Mouse (Mus musculus) kidney, adult 8-10 months (tissue): ENCODE measurements at regions not wholly inside any gene's neighbourhood (a gene's known extent, or its start where the extent isn't known, plus 50 kb on each side); places are given as distances from the start of the nearest gene placed in this dataset.
A peak's percentile ranks its signal among the peaks of the same experiment; 100 is the strongest.
"Not testable (repeated sequence)": the region's sequence is repeated elsewhere in the genome, so short reads cannot be mapped to it uniquely, and the experiment has no call there.

Source experiments
- DNase-seq, 2 experiments: peaks; one replicate each; pipeline ENCODE4 v3.0.0; 2022

DNA sequence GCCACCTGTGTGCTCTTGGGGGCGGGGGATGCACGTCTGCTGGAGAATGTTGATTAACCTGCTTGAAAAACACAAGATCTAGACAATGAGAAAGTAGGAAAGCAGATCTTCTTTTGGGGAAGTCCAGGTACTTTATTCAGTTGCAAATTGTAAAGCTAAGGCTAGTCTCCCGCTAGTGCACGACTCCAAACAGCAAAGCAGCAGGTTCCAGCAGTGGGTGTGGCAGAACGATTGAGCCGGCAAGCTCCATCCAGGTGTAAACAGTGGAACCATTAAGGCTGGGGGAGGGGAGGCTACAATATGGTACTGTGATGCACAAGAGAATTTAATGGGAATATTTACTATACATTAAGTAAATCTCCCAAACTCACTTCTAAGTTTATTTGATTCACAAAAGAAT lies 448.6 kb upstream of the Cobl start:
- DNase-seq, result not testable (repeated sequence)

DNA sequence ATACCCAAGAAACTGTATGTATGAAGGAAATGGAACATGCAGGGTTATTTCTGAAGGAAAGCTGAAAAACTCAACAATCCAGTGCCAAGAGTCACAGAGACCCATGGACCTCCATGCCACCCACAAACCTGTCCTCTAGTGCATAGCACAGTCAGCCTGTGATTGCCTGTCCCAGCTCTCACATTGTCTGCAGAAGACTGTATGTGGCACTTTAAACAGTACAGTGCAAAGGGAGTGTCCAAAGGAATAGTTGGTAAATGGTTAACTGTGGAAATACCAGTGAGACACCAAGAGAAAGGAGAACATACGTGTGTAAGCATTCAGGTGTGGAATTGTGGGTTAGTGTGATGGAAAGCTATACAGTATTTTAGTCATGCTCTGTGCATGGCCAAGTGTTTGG lies 409.0 kb upstream of the Cobl start:
- DNase-seq, result peak in 1 of 2 experiments; percentile 6

DNA sequence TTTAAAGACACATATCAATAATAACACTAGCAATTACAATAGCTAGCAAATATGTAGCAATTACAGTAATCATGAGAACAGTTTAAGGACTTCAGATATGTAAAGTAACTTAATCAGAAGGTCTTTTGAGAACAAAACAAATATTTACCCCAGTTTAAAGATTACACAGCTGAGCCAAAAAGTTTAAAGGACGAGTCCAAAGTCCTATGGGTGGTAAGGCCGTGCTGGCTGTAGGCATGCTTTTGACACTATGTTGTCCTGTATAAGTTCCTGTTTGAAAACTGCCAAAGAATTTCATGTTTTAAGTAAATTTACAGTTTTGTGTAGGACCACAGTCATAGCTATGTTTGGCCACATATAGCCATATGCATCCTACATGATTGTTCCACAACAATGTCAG lies 408.0 kb upstream of the Cobl start:
- peak; percentile 36 to 43 for DNase-seq

DNA sequence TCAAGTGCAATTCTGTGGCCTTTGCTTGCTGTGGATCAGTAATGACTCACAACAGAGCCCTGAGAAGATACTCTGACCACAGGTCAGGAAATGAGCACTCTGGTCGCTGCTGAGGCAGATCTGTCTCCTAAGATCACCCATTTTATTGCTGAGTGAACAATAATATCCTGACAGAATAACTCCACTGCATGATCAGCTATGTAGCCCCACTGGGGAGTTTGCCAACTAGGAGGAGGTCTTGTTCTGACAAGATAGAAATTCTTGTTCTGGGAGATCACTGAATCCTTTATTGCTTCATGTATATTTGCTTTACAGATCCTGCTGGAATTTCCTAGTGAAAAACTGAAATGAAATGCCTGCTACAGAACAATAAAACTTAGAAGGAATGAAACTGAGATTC lies 407.6 kb upstream of the Cobl start:
- peak; percentile 25 to 48 for DNase-seq

DNA sequence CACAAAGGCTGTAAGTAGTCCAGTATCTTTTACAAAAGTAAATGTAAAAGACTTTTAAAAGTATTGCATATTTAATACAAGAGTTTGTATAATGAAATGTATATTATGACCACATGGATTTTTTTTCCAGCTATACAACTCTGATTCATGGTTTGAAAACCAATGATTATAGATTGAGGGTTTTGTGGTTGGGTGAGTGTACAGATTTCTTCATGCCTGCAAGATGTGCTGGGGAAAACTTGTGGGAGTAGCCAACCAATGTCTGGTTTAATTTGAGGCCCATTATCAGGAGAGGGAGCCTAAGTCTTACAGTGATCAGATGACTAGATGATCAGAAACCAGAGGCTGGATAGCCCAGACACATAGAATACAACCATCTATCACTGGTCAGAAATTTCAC lies 402.8 kb upstream of the Cobl start:
- DNase-seq, result no peak

DNA sequence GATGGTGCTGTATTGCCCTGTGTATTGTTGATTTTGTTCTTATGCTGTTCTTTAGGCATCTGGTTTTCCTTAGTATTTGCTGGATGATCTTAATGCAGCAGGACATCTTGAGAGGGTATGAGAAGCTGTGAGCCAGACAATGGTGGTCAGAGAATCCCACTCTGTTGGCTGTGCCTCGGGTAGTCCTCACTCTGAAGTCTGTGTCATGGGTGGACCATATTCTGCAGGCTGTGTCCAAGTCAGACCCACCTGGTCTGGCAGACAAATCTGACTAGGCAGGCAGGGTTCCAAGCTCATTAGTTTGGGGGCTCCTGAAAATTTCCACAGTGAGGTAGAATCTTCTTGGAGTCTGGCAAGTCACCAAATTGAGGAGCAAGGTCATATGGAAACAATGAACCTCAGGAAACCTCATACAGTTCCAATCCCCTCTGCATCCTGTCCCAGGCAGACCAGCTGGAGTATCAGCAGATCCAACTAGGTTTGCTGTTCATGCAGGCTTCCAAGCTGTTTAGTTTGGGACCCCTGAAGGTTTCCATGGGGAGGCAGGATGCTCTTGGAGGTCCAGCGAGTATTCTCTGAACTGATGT lies 400.4 kb upstream of the Cobl start:
- DNase-seq, result no peak

DNA sequence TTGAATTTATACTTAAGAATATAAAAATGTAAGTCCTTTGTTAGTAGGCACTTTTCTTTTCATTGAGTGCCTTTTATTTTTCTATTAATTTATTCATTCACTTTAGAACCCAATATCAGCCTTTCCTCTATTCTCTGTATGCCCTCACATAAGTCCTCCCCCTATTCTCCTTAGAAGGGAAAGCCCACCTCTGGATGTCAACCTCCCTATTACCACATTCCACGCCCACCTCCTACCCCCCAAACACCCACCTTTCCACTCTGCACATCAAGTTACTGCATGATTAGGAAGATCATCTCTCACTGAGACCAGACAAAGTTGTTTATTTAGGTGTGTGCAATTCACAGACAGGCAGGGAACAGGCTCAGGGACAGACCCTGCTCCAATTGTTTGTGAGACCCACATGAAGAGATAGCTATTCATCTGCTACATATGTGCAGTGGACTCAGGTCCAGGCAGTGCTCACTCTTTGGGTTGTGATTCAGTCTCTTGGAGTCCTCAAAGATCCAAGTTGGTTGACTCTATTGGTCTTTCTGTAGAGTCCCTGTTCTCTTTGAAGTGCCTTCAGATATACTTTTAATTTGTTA lies 394.7 kb upstream of the Cobl start:
- DNase-seq, result no peak

DNA sequence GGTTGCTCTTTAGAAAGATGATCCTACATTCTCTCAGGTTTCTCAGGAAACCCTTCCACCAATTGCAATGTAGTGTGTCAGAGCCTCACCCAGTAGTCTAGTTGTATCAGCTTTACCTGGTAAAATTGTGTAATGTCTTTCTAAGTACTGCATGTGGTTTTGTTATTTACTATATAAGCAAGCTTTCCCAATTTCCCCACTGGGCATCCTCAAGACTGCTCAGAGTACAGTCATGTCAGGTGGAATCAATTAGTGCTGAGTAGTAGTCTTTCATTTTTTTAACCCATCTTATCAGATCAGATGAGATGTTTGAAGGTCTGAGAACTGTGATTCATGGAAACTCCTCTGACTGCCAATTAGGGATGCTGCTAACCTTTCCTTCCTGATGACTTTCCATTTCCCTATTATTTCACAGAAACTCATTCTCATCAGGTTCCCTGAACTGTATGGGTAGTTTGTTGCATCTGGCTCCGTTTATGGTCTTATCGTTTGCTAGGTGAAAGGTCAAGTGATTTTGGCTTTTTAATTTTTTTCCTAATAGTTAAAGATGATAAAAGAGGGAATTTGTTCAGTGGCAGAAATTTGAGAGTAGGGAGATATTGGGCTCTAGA lies 393.6 kb upstream of the Cobl start:
- no peak for DNase-seq

DNA sequence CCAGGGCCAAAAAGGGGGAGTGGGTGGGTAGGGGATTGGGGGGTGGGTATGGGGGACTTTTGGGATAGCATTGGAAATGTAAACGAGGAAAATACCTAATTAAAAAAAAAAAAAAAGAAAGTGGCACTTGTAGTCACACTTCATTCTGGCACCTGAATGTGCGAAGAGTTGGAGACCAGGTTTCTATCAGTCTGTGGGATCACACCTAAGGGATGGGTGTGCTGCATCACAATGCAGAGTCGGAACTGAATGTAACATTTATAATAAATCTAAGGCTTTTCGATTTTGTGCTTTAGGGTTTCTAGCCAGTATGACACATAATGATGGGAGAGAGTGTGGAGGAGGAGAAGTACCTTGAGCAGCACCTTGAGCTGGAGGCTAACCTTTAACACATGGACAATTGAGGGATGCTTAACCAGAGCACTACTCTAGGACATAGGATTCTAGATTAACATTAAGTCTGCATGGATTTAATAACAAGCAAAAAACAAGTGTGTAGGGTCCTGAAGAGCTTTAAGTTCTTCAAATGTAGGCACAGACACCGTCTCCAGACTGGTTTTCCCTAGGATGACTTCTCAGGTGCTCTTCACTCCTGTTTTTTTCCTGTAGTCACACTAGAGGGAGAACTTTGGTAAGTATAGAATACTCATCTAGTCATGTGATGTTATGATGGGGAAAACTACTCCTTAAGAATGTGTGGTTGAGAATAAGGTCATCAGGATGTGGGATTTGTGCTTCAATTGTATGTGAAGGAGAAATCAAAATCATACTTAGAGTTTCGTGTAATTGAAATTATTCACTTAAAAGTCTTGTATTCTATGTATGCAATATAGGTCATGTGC lies 392.8 kb upstream of the Cobl start:
- DNase-seq, result no peak

DNA sequence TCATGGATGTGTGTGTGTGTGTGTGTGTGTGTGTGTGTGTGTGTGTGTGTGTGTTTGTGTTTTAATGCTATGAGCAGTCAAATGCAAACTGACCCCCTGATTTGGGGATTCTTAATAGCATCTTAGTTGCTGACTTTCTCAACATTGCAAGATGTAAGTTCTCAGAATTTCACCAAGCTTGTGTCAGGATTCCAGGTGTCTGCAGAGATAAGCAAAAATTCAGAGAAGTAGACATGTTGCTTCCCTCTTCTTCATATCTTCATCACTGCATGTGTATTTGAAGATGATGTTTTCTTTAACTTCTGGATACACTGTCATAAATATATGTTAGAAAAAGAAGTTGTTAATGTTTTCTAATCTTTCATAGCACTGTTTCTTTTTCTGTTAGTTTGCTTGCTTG lies 383.0 kb upstream of the Cobl start:
- no peak for DNase-seq

DNA sequence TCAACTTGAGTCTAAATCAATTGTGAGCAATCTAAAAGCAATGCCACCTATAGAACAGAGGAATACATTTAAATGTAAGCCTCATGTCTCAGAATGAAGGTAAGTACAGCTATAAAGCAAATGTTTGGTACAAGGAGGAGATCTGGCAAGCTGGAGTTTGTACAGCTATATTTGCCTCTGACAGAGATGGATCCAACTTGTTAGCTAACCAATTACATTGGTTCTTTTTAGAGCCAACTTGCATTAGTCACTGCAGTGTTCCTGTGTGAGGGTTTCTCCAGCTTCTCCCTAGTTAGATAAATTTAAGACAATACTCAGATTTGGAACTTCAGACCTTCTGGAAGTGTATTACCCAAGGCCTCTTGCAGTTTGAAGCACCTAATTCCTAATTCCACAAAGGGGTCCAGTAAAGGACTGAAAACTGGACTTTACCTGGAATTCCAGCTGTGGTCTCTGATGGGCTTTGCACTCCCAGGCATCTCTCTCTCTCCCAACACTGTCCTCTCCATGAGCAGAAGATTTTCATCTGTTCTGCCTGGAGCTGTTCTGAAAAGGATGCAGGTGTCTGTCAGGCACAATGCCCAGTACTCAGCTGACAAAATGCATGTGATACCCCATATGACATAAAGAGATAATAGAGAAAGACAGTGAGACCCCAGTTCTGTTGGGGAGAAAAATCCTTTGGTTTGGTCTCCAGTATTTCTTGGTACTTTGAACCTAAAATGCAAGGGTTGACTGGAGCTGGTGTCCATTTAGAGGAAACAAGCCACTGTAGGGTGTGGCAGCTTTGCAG lies 379.1 kb upstream of the Cobl start:
- DNase-seq, result no peak

DNA sequence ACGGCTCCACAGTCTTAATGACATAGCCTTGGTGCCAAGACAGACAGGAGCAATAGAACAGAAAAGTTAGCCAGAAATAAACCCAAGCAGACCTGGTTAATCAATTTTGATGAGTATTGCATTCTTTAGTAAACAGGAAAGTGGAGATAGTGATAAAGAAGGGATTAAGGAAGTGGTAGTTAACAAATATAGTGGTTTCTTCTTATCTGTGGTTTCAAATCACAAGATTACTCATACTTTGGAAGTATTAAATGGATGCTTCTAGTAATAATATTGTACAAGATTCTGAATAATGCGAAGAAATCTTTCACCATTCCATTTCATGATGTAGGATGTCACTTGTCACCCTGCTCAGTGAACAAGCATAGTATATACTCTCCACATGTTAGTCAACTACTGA lies 376.6 kb upstream of the Cobl start:
- no peak for DNase-seq

DNA sequence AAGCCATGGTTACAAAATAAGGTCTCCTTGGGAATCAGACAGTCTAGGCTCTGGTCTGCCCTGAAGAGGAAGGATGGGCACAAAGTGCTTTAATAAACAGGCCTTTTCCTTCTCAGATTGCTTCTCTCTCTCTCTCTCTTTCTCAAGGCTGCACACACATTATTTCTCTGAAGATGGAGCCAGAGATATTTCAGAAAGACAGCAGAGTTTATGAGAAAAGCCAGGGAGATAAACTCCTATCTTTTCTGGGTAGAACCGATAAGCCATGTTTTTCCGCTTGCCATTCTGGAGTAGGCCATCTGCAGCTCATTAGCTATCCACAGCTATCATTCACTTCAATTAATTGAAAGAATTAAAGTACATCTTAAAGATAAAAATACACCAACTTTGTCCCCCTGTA lies 373.2 kb upstream of the Cobl start:
- no peak for DNase-seq

DNA sequence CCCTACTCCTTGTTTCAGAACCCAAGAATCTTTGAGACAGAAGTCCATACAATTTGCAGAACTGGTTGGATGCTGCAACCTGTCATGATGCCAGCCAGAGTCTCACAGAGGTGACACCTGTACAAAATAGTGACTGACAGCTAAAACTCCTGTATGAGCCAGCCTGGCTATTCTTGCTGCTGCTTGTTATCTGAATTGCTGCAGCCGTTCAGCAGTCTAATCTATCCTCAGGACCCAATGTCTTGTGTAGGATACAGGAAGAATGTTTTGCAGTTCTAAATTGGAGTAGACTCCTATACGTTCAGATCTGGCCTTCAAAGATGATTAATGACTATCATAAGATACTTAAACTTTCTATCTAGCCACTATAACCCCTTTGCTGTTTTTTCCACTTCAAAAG lies 372.6 kb upstream of the Cobl start:
- DNase-seq, result no peak

DNA sequence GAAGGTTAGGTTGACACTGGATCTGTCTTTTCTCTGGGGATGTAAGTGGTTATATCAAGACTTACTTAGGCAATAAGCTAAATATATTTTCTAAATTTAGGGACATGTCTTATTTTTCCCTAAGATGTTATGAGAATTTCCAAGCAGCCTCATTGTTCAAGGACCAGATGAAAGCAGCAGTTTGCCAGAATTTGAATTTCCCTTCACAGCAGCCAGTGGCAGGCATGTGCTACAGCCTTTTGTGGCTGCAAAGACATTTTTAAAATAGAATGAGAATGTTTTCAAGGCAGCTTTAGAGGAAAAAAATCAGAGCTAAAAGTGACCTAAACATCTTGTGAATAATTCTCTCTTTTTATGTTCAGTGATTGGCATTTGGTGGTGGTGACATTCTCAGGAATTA lies 371.6 kb upstream of the Cobl start:
- DNase-seq, result no peak

DNA sequence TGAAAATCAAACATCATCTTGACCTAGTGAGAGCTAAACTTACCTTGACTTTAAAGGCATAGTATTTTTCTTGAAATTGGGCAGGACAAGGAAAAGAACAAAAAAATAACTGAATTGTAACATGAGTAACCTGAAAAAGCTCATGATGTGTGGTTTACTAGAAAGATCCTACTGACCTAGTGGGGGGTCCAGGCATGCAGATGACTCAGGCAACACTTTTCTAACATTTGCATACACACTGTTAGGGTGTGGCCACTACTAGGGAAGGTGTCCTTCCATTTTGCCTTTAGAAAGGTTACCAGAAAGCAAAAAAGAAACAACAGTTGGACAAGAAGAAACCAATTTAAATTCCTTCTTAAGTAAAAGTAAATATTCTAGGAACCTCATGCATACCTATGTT lies 347.3 kb upstream of the Cobl start:
- DNase-seq, result no peak

DNA sequence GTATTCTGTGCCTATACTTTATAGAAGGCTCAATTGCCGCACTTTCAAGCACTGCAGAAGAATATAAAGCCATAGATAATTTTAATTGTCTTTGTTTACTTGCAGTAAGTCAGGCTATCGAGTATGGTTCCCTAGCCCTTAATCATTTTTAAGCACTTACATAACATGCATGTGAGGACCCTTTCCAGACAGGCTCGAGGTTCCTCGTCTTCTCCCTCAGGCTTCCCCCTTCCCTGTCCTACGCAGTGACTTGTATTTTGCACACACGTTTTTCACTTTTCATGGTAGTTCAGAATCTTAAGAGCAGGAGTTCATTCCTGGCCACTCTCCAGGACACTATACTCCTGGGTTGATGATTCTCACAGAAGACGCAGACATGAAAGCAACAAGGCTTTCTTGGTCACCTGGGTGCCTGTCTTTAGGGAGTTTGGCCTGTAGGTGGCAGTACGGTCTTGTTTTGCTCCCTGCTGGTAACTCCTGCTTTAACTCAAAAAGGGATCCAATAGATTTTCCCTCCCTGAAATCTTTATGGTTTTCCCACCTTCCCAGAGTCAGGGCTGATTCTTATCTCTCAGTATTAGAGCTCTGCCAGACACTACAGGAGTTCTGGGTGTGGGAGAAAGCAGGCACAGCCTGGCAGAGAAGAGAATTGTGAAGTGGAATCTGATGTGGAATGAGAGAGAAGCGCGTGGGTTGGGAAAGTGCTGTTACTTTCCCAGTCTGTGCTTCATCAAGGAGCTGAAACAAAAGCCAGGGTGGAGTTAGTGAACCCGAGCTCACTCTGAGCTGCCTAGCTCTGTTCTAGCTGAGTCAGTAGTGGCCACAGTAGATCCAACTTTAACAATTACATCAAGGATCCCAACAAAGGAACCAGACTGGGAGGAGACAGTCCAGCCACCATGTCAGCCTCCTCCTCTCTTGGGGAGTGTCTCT lies 346.5 kb upstream of the Cobl start:
- DNase-seq, result peak; percentile 14 to 72
